Mouse (Mus musculus) forebrain, embryonic 10.5 days (tissue): Measurements from ENCODE around the gene Sec22c. TPM values are rescaled to one million over a fixed set of nuclear protein-coding genes. Genes with fewer than 3 reads are reported as not detected.
A peak's percentile ranks its signal among the peaks of the same experiment; 100 is the strongest.

ENCODE experiments used
- DNase-seq: peaks from one replicate; pipeline ENCODE4 v3.0.0-alpha.2; 2017; ENCODE audit warnings: low spot score; ENCODE audit errors: extremely low spot score
- H3K27ac ChIP-seq: fragments of 300-500 bp; sonication (generic); 2 replicates; pipeline ENCODE4 v1.5.1; 2016; ENCODE audit warnings: mild to moderate bottlenecking
- H3K27me3 ChIP-seq: fragments of 300-500 bp; sonication (generic); 2 replicates; pipeline ENCODE4 v1.6.1; 2016; ENCODE audit warnings: mild to moderate bottlenecking; ENCODE audit not compliant: poor library complexity, severe bottlenecking
- H3K36me3 ChIP-seq: fragments of 300-500 bp; sonication (generic); replicated peaks from 2 replicates; pipeline ENCODE4 v1.6.1; 2016; ENCODE audit warnings: mild to moderate bottlenecking, moderate library complexity
- H3K4me1 ChIP-seq: fragments of 300-500 bp; sonication (generic); 2 replicates; pipeline ENCODE4 v1.6.1; 2016
- H3K4me3 ChIP-seq: fragments of 300-500 bp; sonication (generic); 2 replicates; pipeline ENCODE4 v1.5.1; 2016; ENCODE audit warnings: mild to moderate bottlenecking, moderate library complexity
- H3K9me3 ChIP-seq: fragments of 300-500 bp; sonication (generic); 2 replicates; pipeline ENCODE4 v1.6.1; 2016; ENCODE audit warnings: mild to moderate bottlenecking, moderate library complexity
- WGBS: fragments of 180-500 bp; shearing (Covaris S2); methylation state at CpG from one replicate; pipeline ENCODE4 v1.1.7; 2016; 5-methylcytosine and 5-hydroxymethylcytosine counted together
- polyA plus RNA-seq: library from polyadenylated mRNA; unstranded; fragments of >200 nt; fragmentation: Nextera tagmentation; extraction: Ambion mirVana; gene quantifications from 2 replicates; pipeline ENCODE4 v1.2.1, GENCODE M21; 2016

Gene Sec22c
- polyA plus RNA-seq, 1 experiment from 2014 or later, result 15.3 TPM

DNA sequence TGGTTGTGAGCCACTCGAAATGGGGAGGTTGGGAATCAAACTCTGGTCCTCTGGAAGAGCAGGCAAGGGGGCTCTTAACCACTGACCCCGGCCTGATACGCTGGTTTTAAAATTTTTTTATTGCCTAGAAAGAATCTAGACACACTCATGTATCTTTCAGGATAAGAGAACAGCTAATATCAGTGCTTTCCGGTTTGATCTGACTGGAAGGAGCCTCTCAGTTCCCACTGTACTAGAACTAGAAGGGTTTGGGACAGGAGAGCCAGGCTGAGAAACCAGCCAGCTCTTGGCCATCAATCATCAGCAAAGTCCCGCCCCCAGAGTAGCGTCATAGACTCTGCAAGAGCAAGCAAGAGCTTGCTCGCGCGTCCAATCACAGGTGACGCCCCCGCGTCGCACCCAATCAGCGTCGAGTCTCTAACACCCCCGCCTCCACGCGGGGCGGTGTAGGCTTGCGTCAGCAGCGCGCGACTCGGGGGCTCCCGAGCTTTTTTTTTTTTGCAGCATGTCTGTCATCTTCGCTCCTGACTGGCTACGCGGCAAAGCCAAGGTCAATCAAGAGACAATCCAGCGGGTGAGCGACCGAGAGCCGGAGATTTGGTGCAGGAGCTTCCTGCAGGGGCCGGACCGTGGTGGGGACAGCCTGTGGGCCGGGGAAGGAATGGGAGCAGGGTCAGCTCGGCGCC lies 4.8 kb upstream of the Sec22c start, which contains the start of gene Ss18l2:
Ss18l2 (plus strand) TSS at position 432 of the 686 bp plus-strand sequence.
- Histone ChIP-seq H3K9me3 (no peaks in the 10 kb centered on the region), H3K27ac (peak within 1 kb of the TSS; percentile 90), H3K27me3 (no peaks in the 10 kb centered on the region), H3K4me1 (peaks cover 32% of the 10 kb centered on the region), H3K4me3 (peak within 1 kb of the TSS; percentile 94), H3K36me3 (peaks cover 17% of the 10 kb centered on the region)
- peak; percentile 98 for DNase-seq
- WGBS, result 4% methylated on average over 37 of the region's 37 CpGs

DNA sequence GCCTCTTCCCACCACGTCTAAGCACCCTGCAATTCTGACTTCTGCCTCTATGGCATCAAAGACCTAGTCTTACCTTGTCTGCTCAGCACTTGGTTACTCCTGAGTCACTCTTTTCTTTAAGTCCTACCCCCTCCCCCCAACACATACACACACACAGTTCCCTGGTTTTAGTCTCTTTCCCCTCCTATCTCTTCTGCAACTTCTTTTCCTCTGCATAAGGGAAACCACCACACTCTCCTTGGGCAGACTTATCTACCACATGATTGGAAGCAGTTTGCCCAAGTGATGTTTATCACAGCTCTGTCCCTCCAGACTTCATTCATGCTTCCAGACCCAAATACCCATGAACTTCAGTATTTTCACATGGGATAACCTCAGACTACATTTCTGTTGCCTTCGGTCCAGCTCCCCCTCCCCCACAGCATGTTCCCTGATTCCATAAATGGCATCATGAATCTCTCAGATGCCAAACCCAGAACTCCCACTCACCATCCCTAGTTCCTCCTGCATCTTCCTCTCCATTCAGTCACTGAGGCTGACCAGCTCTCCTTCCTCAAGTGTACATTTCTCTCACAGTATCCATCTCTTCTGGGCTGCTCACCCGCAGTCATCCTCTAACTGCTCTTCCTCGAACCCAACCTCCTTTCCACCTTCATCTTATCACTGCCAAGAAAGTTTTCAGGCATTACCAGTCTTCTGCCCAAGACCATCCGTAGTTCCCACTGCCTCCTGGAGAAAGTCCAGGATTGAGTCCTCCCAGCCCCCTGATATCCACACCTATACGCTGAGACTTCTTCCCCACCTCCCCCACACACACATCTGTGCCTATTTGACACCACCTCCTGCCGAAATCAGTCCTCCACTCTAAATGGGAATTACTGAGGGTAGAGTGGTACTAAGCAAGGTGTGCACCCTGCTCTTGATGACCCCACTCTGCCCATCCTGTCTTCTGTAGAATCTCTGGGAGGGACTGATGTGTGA lies 3.5 kb upstream of the Sec22c start:
- peaks cover 42% of the 10 kb centered on the region for H3K4me1 ChIP-seq
- peak; percentile 13 for DNase-seq
- H3K27ac ChIP-seq, result no peak overlapping the region
- 77% methylated on average over 7 of the region's 7 CpGs for WGBS
- H3K4me3 ChIP-seq, result no peak overlapping the region
- peaks cover 17% of the 10 kb centered on the region for H3K36me3 ChIP-seq
- no peaks in the 10 kb centered on the region for H3K9me3 ChIP-seq
- H3K27me3 ChIP-seq, result no peaks in the 10 kb centered on the region

- H3K27ac ChIP-seq, result no peak overlapping the region
- no peak for DNase-seq
- peaks cover 7% of the 10 kb centered on the region for H3K36me3 ChIP-seq
- WGBS, result 76% methylated on average over 6 of the region's 6 CpGs
- H3K4me1 ChIP-seq, result peaks cover 50% of the 10 kb centered on the region
- no peaks in the 10 kb centered on the region for H3K27me3 ChIP-seq
- H3K4me3 ChIP-seq, result no peak overlapping the region
- H3K9me3 ChIP-seq, result no peaks in the 10 kb centered on the region
Observed at GRCm38 (mm10) chr9:121707801-121708200, 2.5 kb upstream of the Sec22c start.

DNA sequence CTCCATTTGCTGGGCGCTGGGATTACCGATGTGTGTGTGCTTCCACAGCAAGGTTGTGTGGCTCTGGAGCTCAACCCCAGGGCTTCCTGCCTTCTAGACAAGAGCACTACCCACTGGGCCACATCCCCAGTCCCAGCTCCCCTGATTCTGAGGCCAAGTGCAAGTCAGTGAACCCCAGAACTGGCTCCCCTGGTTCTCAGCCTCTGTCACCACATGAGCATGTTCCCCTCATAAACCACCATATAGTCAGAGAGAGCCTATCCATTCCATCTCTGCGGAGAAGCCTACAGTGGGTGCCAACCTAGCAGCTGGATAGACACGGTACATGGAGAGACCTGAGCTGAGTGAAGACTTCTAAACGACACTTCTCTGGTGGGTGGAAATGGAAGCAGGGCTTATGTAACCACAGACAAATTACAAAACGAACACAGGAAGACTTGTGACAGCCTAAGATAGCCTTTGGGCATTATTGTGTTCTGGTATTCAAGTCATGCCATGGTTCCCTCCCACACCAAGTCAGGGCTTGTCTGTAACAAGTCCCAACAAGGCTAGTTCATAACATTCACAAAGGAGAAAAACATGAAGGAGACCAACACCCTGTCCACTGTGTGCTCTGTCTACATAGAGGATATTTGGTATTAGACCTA lies 862 bp upstream of the Sec22c start:
- peak; percentile 13 for DNase-seq
- H3K27ac ChIP-seq, result no peak overlapping the region
- WGBS, result 81% methylated on average over 6 of the region's 6 CpGs
- H3K4me3 ChIP-seq, result 0 out of 2 replicates have a peak overlapping the region, but pooled peaks have one; percentile 4
- no peaks in the 10 kb centered on the region for H3K9me3 ChIP-seq
- H3K27me3 ChIP-seq, result no peaks in the 10 kb centered on the region
- H3K4me1 ChIP-seq, result peaks cover 41% of the 10 kb centered on the region
- no peaks in the 10 kb centered on the region for H3K36me3 ChIP-seq

- peak overlapping the region; percentile 86 for H3K4me3 ChIP-seq
- peaks cover 30% of the 10 kb centered on the region for H3K4me1 ChIP-seq
- H3K27me3 ChIP-seq, result no peaks in the 10 kb centered on the region
- H3K9me3 ChIP-seq, result no peaks in the 10 kb centered on the region
- peaks cover 11% of the 10 kb centered on the region for H3K36me3 ChIP-seq
- no peak for DNase-seq
- peak overlapping the region; percentile 96 for H3K27ac ChIP-seq
- WGBS, result 39% methylated on average over 11 of the region's 11 CpGs
Observed at GRCm38 (mm10) chr9:121704261-121704645, 1.0 kb downstream of the Sec22c start.

GRCm38 (mm10) chr9:121697150-121698049 lies 7.9 kb downstream of the Sec22c start:
- Histone ChIP-seq H3K27ac (no peak overlapping the region), H3K4me3 (no peak overlapping the region), H3K36me3 (peaks cover 66% of the 10 kb centered on the region), H3K27me3 (no peaks in the 10 kb centered on the region), H3K9me3 (peaks cover 7% of the 10 kb centered on the region), H3K4me1 (no peaks in the 10 kb centered on the region)
- 94% methylated on average over 1 of the region's 1 CpGs for WGBS
- DNase-seq, result no peak

DNA sequence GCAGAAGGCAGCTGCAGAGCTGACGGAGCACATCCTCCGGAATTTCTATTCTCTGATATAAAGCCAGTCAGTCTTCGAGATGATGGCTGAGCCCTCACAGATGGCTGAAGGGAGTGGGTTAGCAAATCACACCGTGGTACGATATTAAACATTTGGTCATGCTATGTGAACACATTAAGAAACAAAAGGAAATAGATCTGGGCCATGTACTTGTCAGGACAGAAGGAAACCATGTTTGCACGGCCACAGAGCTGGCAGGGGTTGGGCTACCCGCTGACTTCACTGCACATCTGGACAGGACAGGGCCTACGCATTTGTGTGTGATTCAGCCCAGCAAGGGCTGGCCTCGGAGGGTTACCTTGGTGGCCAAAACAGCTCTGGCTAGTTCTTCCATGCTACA lies 8.7 kb downstream of the Sec22c start:
- Histone ChIP-seq H3K4me1 (no peaks in the 10 kb centered on the region; the same call in 1 of the 2 replicates), H3K36me3 (peaks cover 74% of the 10 kb centered on the region), H3K4me3 (no peak overlapping the region), H3K27me3 (no peaks in the 10 kb centered on the region), H3K27ac (no peak overlapping the region), H3K9me3 (peaks cover 7% of the 10 kb centered on the region)
- 95% methylated on average over 9 of the region's 9 CpGs for WGBS
- no peak for DNase-seq

DNA sequence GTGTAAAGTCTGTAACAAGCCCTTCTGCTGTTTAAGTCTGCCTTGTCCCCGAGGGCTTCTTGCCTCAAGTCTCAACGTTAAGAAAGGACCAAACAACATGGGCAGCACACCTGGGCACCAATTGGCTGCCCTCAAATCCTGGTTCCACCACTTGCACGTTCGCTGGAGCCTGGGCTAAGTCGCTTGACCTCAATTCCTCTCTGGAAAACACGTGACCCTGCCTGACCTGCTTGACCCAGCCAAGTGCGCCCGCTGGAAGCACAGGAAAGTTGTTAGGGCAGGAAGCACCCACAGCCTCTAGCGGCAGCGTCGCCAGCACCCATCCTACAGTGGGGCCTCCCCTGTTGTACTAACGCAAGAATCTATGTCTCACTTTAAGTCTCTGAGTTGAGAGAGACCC lies 10.6 kb downstream of the Sec22c start:
- peaks cover 7% of the 10 kb centered on the region for H3K9me3 ChIP-seq
- 84% methylated on average over 12 of the region's 12 CpGs for WGBS
- peaks cover 87% of the 10 kb centered on the region for H3K36me3 ChIP-seq
- H3K27me3 ChIP-seq, result no peaks in the 10 kb centered on the region
- H3K27ac ChIP-seq, result no peak overlapping the region
- no peak overlapping the region for H3K4me3 ChIP-seq
- peaks cover 4% of the 10 kb centered on the region for H3K4me1 ChIP-seq
- no peak for DNase-seq

GRCm38 (mm10) chr9:121690734-121691133 lies 14.6 kb downstream of the Sec22c start:
- Histone ChIP-seq H3K4me1 (peaks cover 4% of the 10 kb centered on the region), H3K36me3 (peaks cover 88% of the 10 kb centered on the region), H3K4me3 (no peak overlapping the region), H3K27ac (no peak overlapping the region), H3K9me3 (no peaks in the 10 kb centered on the region), H3K27me3 (no peaks in the 10 kb centered on the region)
- WGBS, result 89% methylated on average over 7 of the region's 7 CpGs
- DNase-seq, result no peak

DNA sequence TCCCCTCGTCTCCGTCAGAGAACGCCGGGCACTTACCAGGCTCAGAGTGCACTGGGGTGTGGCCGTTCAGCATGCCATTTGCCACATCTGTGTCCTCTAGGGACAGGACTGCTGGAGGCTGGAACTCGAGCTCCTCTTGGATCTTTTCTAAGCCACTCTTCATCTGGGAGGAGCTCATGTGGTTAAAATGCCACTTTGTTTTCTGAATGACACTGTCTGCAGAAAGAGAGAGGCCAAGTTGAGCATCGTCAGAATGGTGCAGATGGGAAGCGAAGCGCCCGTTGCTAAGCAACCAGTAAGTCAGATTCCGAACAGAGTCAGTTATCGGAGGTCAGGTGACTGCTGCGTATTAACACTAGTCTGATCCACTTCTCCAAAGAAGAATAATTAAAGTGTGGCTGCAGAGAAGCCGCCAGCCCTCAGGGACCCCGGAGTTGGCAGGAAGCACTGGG lies 15.1 kb downstream of the Sec22c start:
- Histone ChIP-seq H3K4me1 (peaks cover 4% of the 10 kb centered on the region), H3K27ac (no peak overlapping the region), H3K36me3 (peaks cover 88% of the 10 kb centered on the region), H3K27me3 (no peaks in the 10 kb centered on the region), H3K9me3 (no peaks in the 10 kb centered on the region), H3K4me3 (no peak overlapping the region)
- 88% methylated on average over 15 of the region's 15 CpGs for WGBS
- no peak for DNase-seq

- Histone ChIP-seq H3K4me3 (no peak overlapping the region), H3K36me3 (peaks cover 73% of the 10 kb centered on the region)
- WGBS, result 85% methylated on average over 7 of the region's 7 CpGs
Observed at GRCm38 (mm10) chr9:121684702-121685101, 20.6 kb downstream of the Sec22c start.

More at GRCm38 (mm10) chr9:121684702-121685101, 20.6 kb downstream of the Sec22c start:
- H3K4me1 ChIP-seq, result no peaks in the 10 kb centered on the region
- H3K27me3 ChIP-seq, result no peaks in the 10 kb centered on the region
- H3K9me3 ChIP-seq, result no peaks in the 10 kb centered on the region
- DNase-seq, result no peak
- no peak overlapping the region for H3K27ac ChIP-seq
